Mouse (Mus musculus) liver, adult 10 weeks (tissue): ENCODE measurements around the gene Klrd1. TPM values are rescaled to one million over a fixed set of nuclear protein-coding genes. Genes with fewer than 3 reads are reported as not detected.

Source experiments
- polyA plus RNA-seq: library from polyadenylated mRNA; stranded (reverse); fragments of 350-450 nt; fragmentation: Illumina TruSeq; extraction: RNeasy Lipid Tissue Mini Kit (QIAGEN cat#74804); gene quantifications from one replicate; pipeline ENCODE4 v1.2.3, GENCODE M21; 2014; ENCODE audit warnings: low read depth, low replicate concordance

Gene Klrd1
- 4.5 TPM for polyA plus RNA-seq

GRCm38 (mm10) chr6:129591508-129591907 is at the start of gene Klrd1:
TSS of gene Klrd1 (plus strand) at chr6:129591782.

GRCm38 (mm10) chr6:129577605-129578004 is 14.0 kb upstream of the Klrd1 start, which contains the start of gene Klre1:
TSS of gene Klre1 (plus strand) at chr6:129577905.

GRCm38 (mm10) chr6:129623735-129624134 is 32.2 kb downstream of the Klrd1 start, which contains the start of gene Klrk1:
TSS of gene Klrk1 (minus strand) at chr6:129623864.

GRCm38 (mm10) chr6:129643237-129643636 is 51.7 kb downstream of the Klrd1 start, which contains the start of gene Klrc3:
TSS of gene Klrc3 (minus strand) at chr6:129643337.

Other genes with a start within 250 kb of the Klrd1 start
- gene Clec12a, start 249.1 kb upstream of the Klrd1 start, polyA plus RNA-seq, result 9.6 TPM
- not detected for gene Clec12b, start 205.9 kb upstream of the Klrd1 start, polyA plus RNA-seq
- 22.1 TPM for gene Clec1b, start 194.5 kb upstream of the Klrd1 start, polyA plus RNA-seq
- gene Clec9a, start 182.9 kb upstream of the Klrd1 start, polyA plus RNA-seq, result 2.5 TPM
- 2.4 TPM for gene Clec1a, start 139.8 kb upstream of the Klrd1 start, polyA plus RNA-seq
- gene Olr1, start 84.6 kb upstream of the Klrd1 start, polyA plus RNA-seq, result 0.11 TPM
- gene Tmem52b, start 79.2 kb upstream of the Klrd1 start, polyA plus RNA-seq, result not detected
- gene Gabarapl1, start 58.6 kb upstream of the Klrd1 start, polyA plus RNA-seq, result 145 TPM
- 0.77 TPM for gene Klre1, start 13.9 kb upstream of the Klrd1 start, polyA plus RNA-seq
- 5.4 TPM for gene Klrk1, start 32.1 kb downstream of the Klrd1 start, polyA plus RNA-seq
- gene Klrc3, start 51.6 kb downstream of the Klrd1 start, polyA plus RNA-seq, result not detected
- gene Klrc2, start 68.9 kb downstream of the Klrd1 start, polyA plus RNA-seq, result 0.40 TPM
- gene Klrc1, start 87.2 kb downstream of the Klrd1 start, polyA plus RNA-seq, result 0.90 TPM
- gene Klri1, start 125.3 kb downstream of the Klrd1 start, polyA plus RNA-seq, result not detected
- 0.19 TPM for gene Klri2, start 148.7 kb downstream of the Klrd1 start, polyA plus RNA-seq
- gene Gm156, start 192.5 kb downstream of the Klrd1 start, polyA plus RNA-seq, result not detected